Mouse (Mus musculus) limb, embryonic 14.5 days (tissue): ENCODE measurements at regions not wholly inside any gene's neighbourhood (a gene's known extent, or its start where the extent isn't known, plus 50 kb on each side); places are given as distances from the start of the nearest gene placed in this dataset.

ENCODE experiments used
- ATAC-seq: fragments of 200-750 bp; cut with Nextera tagmentation; 2 replicates; pipeline ENCODE4 v1.8.0; 2017; ENCODE audit warnings: low read depth, moderate number of reproducible peaks, moderate TSS enrichment; ENCODE audit not compliant: low FRiP score
- DNase-seq: peaks from one replicate; pipeline ENCODE4 v3.0.0-alpha.2; 2015; ENCODE audit warnings: low spot score
- H3K27ac ChIP-seq: fragments of 300-500 bp; sonication (generic); replicated peaks from 2 replicates; pipeline ENCODE4 v1.5.1; 2014; ENCODE audit warnings: low read depth, mild to moderate bottlenecking, low read length, moderate library complexity, mixed read lengths
- H3K27me3 ChIP-seq: fragments of 300-500 bp; sonication (generic); 2 replicates; pipeline ENCODE4 v1.6.1; 2014; ENCODE audit warnings: low read length, mixed read lengths; ENCODE audit not compliant: control insufficient read depth, insufficient read depth
- H3K36me3 ChIP-seq: fragments of 300-500 bp; sonication (generic); 2 replicates; pipeline ENCODE4 v1.6.1; 2014; ENCODE audit warnings: mild to moderate bottlenecking, low read length, moderate library complexity, mixed read lengths; ENCODE audit not compliant: control insufficient read depth, insufficient read depth
- H3K4me1 ChIP-seq: fragments of 300-500 bp; sonication (generic); 2 replicates; pipeline ENCODE4 v1.6.1; 2014; ENCODE audit warnings: antibody characterized with exemption, low read length, mixed read lengths; ENCODE audit not compliant: control insufficient read depth, insufficient read depth
- H3K4me2 ChIP-seq: fragments of 300-500 bp; sonication (generic); replicated peaks from 2 replicates; pipeline ENCODE4 v1.6.1; 2014; ENCODE audit warnings: low read depth, mild to moderate bottlenecking, low read length, moderate library complexity; ENCODE audit not compliant: severe bottlenecking
- H3K4me3 ChIP-seq: fragments of 300-500 bp; sonication (generic); replicated peaks from 2 replicates; pipeline ENCODE4 v1.5.1; 2014; ENCODE audit warnings: low read length
- H3K9ac ChIP-seq: fragments of 300-500 bp; sonication (generic); 2 replicates; pipeline ENCODE4 v1.6.1; 2014; ENCODE audit warnings: mild to moderate bottlenecking, low read depth, low read length, moderate library complexity; ENCODE audit not compliant: severe bottlenecking
- H3K9me3 ChIP-seq: fragments of 300-500 bp; sonication (generic); 2 replicates; pipeline ENCODE4 v1.6.1; 2016; ENCODE audit warnings: low read length; ENCODE audit not compliant: control insufficient read depth
- POLR2A ChIP-seq: fragments of 200-500 bp; IDR thresholded peaks from 2 replicates; pipeline ENCODE4 v1.8.0; 2012; ENCODE audit warnings: inconsistent platforms, mild to moderate bottlenecking, moderate library complexity, borderline replicate concordance; ENCODE audit not compliant: insufficient read depth, insufficient read length; ENCODE audit errors: extremely low read depth
- WGBS: fragments of 180-500 bp; shearing (Covaris S2); extraction: QIAGEN DNeasy Blood & Tissue Kit; methylation state at CpG from one replicate; pipeline ENCODE4 v1.1.7; 2014; 5-methylcytosine and 5-hydroxymethylcytosine counted together

DNA sequence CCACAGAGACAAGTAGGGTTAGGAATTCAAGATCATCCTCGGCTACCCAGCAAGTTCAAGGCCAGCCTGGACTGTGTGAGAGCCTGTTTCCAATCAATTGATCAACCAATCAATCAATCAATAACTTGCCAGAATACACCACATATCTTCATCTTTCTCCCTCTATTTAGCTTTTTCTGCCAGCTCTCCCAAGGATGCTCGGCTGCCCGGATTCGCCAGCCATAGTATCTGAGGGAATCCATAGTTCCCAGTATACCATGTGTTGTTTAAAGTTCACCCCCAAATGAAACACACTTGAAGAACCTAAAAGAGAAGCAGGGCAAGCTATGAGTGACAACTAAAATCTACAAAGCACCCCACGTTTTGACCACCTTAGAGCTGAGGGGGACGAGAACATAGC is 119.3 kb upstream of the Hnrnpa3 start:
- WGBS = 93% methylated on average over 6 of the region's 6 CpGs
- Histone ChIP-seq H3K27ac (no peak overlapping the region), H3K36me3 (no peaks in the 10 kb centered on the region), H3K4me3 (no peak overlapping the region), H3K4me2 (no peak overlapping the region), H3K27me3 (no peaks in the 10 kb centered on the region), H3K9ac (no peak overlapping the region), H3K4me1 (no peaks in the 10 kb centered on the region), H3K9me3 (no peaks in the 10 kb centered on the region)
- no peak for DNase-seq
- TF ChIP-seq POLR2A = no peak
- ATAC-seq = no peak

- Histone ChIP-seq H3K9ac (no peak overlapping the region), H3K4me3 (no peak overlapping the region), H3K4me2 (no peak overlapping the region), H3K27me3 (no peaks in the 10 kb centered on the region), H3K9me3 (no peaks in the 10 kb centered on the region), H3K36me3 (no peaks in the 10 kb centered on the region), H3K27ac (no peak overlapping the region), H3K4me1 (no peaks in the 10 kb centered on the region)
- DNase-seq (peak; percentile 17), ATAC-seq (no peak)
- WGBS = 65% methylated on average over 5 of the region's 5 CpGs
- TF ChIP-seq POLR2A = no peak
Measured at GRCm38 (mm10) chr2:75542331-75542730, 116.7 kb upstream of the Hnrnpa3 start.

DNA sequence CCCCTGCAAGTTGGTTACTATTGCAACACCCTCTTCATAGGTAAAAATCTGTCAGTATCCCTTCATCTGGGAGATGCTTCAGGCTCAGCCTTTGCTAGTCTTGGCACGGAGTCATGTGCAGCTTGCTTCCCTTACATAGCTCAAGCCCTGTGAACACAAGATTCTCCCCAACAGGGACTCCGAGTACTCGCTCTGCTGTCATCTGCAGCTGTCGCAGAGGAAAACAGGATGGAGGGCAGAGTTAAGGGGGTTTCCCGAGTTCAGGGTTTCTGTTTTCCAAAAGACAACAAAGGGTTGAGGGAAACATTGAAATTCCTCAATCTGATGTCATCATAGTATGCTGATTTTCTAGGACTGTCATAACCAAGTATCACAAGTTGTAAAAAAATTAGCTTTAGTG is 116.3 kb upstream of the Hnrnpa3 start:
- ATAC-seq (no peak), DNase-seq (peak; percentile 23)
- no peak overlapping the region for H3K4me2 ChIP-seq
- no peaks in the 10 kb centered on the region for H3K27me3 ChIP-seq
- H3K36me3 ChIP-seq = no peaks in the 10 kb centered on the region
- no peak overlapping the region for H3K9ac ChIP-seq
- H3K4me3 ChIP-seq = no peak overlapping the region
- H3K27ac ChIP-seq = no peak overlapping the region
- no peak for TF ChIP-seq POLR2A
- no peaks in the 10 kb centered on the region for H3K9me3 ChIP-seq
- 75% methylated on average over 5 of the region's 5 CpGs for WGBS
- H3K4me1 ChIP-seq = no peaks in the 10 kb centered on the region

DNA sequence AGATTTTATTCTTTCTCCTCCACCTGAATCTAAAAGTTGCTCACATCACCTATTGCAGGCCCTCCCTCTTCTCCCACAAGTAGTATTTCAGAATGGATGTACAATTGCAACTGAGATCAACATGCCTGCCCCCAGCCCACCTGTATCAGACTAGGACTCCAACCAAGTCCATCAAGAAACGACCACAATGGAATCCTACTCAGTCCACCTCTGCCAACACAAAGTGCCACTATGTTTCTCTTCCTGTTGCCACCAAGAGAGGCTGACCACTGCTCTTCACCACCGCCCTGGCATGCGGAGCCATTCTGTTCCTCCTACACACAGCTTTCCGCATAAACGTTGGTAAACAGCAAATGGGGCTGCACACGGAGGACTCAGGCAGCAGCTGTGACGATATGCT is 113.1 kb upstream of the Hnrnpa3 start:
- whole genome bisulfite sequencing = 85% methylated on average over 7 of the region's 7 CpGs

GRCm38 (mm10) chr2:75555676-75556075 is 103.4 kb upstream of the Hnrnpa3 start:
- no peak overlapping the region for H3K27ac ChIP-seq
- peaks cover 22% of the 10 kb centered on the region for H3K4me1 ChIP-seq
- H3K4me3 ChIP-seq = no peak overlapping the region
- WGBS = 76% methylated on average over 8 of the region's 8 CpGs
- no peaks in the 10 kb centered on the region for H3K9me3 ChIP-seq
- no peak overlapping the region for H3K4me2 ChIP-seq
- H3K9ac ChIP-seq = no peak overlapping the region
- no peaks in the 10 kb centered on the region for H3K36me3 ChIP-seq
- TF ChIP-seq POLR2A = no peak
- no peaks in the 10 kb centered on the region for H3K27me3 ChIP-seq
- DNase-seq (no peak), ATAC-seq (no peak)

More for the DNA sequence above, 113.1 kb upstream of the Hnrnpa3 start:
- ATAC-seq (no peak), DNase-seq (no peak)
- Histone ChIP-seq H3K27me3 (no peaks in the 10 kb centered on the region), H3K36me3 (no peaks in the 10 kb centered on the region), H3K4me3 (no peak overlapping the region), H3K9me3 (no peaks in the 10 kb centered on the region), H3K9ac (no peak overlapping the region), H3K4me2 (no peak overlapping the region), H3K4me1 (no peaks in the 10 kb centered on the region), H3K27ac (no peak overlapping the region)
- no peak for TF ChIP-seq POLR2A

- H3K9me3 ChIP-seq = no peaks in the 10 kb centered on the region
- H3K4me3 ChIP-seq = no peak overlapping the region
- H3K36me3 ChIP-seq = no peaks in the 10 kb centered on the region
- DNase-seq (peak; percentile 29), ATAC-seq (no peak)
- H3K27ac ChIP-seq = peak overlapping the region; percentile 72
- peaks cover 22% of the 10 kb centered on the region for H3K4me1 ChIP-seq
- no peak for TF ChIP-seq POLR2A
- no peak overlapping the region for H3K9ac ChIP-seq
- no peaks in the 10 kb centered on the region for H3K27me3 ChIP-seq
- WGBS = 45% methylated on average over 7 of the region's 7 CpGs
- H3K4me2 ChIP-seq = peak overlapping the region; percentile 21; the same call in 1 of the 2 replicates
Measured at GRCm38 (mm10) chr2:75556744-75557143, 102.3 kb upstream of the Hnrnpa3 start.
